Mouse (Mus musculus) heart, adult 2 months (tissue): ENCODE measurements at regions not wholly inside any gene's neighbourhood (a gene's known extent, or its start where the extent isn't known, plus 50 kb on each side); places are given as distances from the start of the nearest gene placed in this dataset.

Experiments
- CTCF ChIP-seq: fragments of 200-600 bp; IDR thresholded peaks from 2 replicates; pipeline ENCODE4 v1.8.1; 2022; ENCODE audit warnings: antibody characterized with exemption, mild to moderate bottlenecking, moderate library complexity
- POLR2A ChIP-seq: fragments of 200-500 bp; IDR thresholded peaks from 2 replicates; pipeline ENCODE4 v1.6.1; 2011; ENCODE audit warnings: mild to moderate bottlenecking, low read depth, low read length, control low read depth; ENCODE audit not compliant: insufficient read depth

- TF ChIP-seq CTCF (no peak), POLR2A (no peak)
Observed at GRCm38 (mm10) chr4:150706291-150706690, 54.3 kb upstream of the Slc45a1 start.
